Mouse (Mus musculus) heart, embryonic 12.5 days (tissue): Measurements from ENCODE around the gene Med29. TPM values are rescaled to one million over a fixed set of nuclear protein-coding genes. Genes with fewer than 3 reads are reported as not detected.

Experiments used
- ATAC-seq: fragments of 200-750 bp; cut with Nextera tagmentation; 2 replicates; pipeline ENCODE4 v1.8.0; 2017; ENCODE audit warnings: moderate TSS enrichment, moderate library complexity; ENCODE audit not compliant: insufficient number of reproducible peaks, low FRiP score
- H3K27ac ChIP-seq: fragments of 300-500 bp; sonication (generic); 2 replicates; pipeline ENCODE4 v1.5.1; 2016; ENCODE audit warnings: mild to moderate bottlenecking, moderate library complexity; ENCODE audit not compliant: poor library complexity, severe bottlenecking
- H3K27me3 ChIP-seq: fragments of 300-500 bp; sonication (generic); replicated peaks from 2 replicates; pipeline ENCODE4 v1.6.1; 2016; ENCODE audit warnings: mild to moderate bottlenecking, moderate library complexity
- H3K36me3 ChIP-seq: fragments of 300-500 bp; sonication (generic); 2 replicates; pipeline ENCODE4 v1.6.1; 2016; ENCODE audit warnings: mild to moderate bottlenecking, moderate library complexity
- H3K4me1 ChIP-seq: fragments of 300-500 bp; sonication (generic); replicated peaks from 2 replicates; pipeline ENCODE4 v1.6.1; 2016; ENCODE audit warnings: mild to moderate bottlenecking
- H3K4me2 ChIP-seq: fragments of 300-500 bp; sonication (generic); 2 replicates; pipeline ENCODE4 v1.6.1; 2016; ENCODE audit warnings: mild to moderate bottlenecking, moderate library complexity
- H3K4me3 ChIP-seq: fragments of 300-500 bp; sonication (generic); 2 replicates; pipeline ENCODE4 v1.5.1; 2016; ENCODE audit warnings: mild to moderate bottlenecking
- H3K9ac ChIP-seq: fragments of 300-500 bp; sonication (generic); 2 replicates; pipeline ENCODE4 v1.6.1; 2016; ENCODE audit warnings: mild to moderate bottlenecking, moderate library complexity
- H3K9me3 ChIP-seq: fragments of 300-500 bp; sonication (generic); replicated peaks from 2 replicates; pipeline ENCODE4 v1.6.1; 2016; ENCODE audit warnings: mild to moderate bottlenecking, moderate library complexity
- WGBS: fragments of 180-500 bp; shearing (Covaris S2); methylation state at CpG from one replicate; pipeline ENCODE4 v1.1.7; 2016; 5-methylcytosine and 5-hydroxymethylcytosine counted together
- polyA plus RNA-seq: library from polyadenylated mRNA; unstranded; fragments of >200 nt; fragmentation: Nextera tagmentation; extraction: Ambion mirVana; gene quantifications from 2 replicates; pipeline ENCODE4 v1.2.1, GENCODE M21; 2016

Med29 gene
- polyA plus RNA-seq, 1 experiment from 2014 or later: 46.5 TPM

DNA sequence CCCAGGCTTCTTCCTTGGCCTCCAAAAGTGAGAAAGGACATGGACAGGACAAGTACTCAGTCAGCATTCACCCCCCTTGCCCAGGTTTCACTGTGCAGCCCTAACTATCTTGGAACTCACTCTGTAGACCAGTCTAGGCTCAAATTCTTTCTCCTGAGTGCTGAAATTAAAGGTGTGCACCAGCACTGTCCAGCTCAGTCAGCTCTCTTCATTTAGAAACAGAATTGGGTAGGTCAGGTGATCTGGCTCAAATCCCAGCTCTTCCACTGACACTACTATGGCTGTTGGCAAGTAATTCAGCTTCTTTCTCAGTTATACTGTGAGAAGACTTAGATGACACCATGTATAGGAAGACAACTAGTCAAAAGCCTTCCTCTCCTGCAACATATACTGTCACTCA lies 35.2 kb upstream of the Med29 start:
- peaks cover 16% of the 10 kb centered on the region for H3K36me3 ChIP-seq
- no peak overlapping the region for H3K27ac ChIP-seq
- H3K4me2 ChIP-seq: no peak overlapping the region
- no peak overlapping the region for H3K4me3 ChIP-seq
- peaks cover 24% of the 10 kb centered on the region for H3K4me1 ChIP-seq
- H3K9me3 ChIP-seq: no peaks in the 10 kb centered on the region
- no peak overlapping the region for H3K9ac ChIP-seq
- no peaks in the 10 kb centered on the region for H3K27me3 ChIP-seq
- ATAC-seq: no peak

DNA sequence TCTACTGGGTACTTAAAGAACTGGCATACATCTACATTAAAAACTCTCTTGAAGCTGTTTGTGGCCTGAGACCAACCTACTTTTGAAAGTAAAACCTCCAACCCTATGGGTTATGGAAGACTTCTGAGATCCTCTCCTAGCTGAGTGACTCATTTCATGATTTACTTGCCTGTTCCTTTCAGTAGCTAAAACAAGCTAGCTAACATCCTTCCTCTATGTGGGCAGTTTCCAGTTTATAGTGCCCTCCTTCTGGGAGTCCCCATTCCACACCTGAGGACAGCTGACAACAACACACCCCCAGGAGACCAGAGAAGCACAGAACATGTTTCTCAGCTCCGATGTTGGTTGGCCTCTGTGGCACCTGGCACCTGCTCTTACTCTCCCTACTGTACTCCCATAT lies 30.5 kb upstream of the Med29 start:
- H3K36me3 ChIP-seq: peaks cover 55% of the 10 kb centered on the region
- ATAC-seq: no peak
- 94% methylated on average over 1 of the region's 1 CpGs for WGBS

GRCm38 (mm10) chr7:28419416-28419815 lies 26.9 kb upstream of the Med29 start:
- H3K9ac ChIP-seq: no peak overlapping the region
- ATAC-seq: no peak
- peaks cover 16% of the 10 kb centered on the region for H3K4me1 ChIP-seq
- H3K27me3 ChIP-seq: no peaks in the 10 kb centered on the region
- H3K4me2 ChIP-seq: no peak overlapping the region
- H3K36me3 ChIP-seq: peaks cover 80% of the 10 kb centered on the region
- H3K27ac ChIP-seq: no peak overlapping the region
- WGBS: 98% methylated on average over 2 of the region's 2 CpGs
- no peak overlapping the region for H3K4me3 ChIP-seq
- no peaks in the 10 kb centered on the region for H3K9me3 ChIP-seq

More for the DNA sequence above, 30.5 kb upstream of the Med29 start:
- H3K4me1 ChIP-seq: peaks cover 24% of the 10 kb centered on the region
- H3K4me2 ChIP-seq: no peak overlapping the region
- H3K27me3 ChIP-seq: no peaks in the 10 kb centered on the region
- H3K4me3 ChIP-seq: no peak overlapping the region
- no peaks in the 10 kb centered on the region for H3K9me3 ChIP-seq
- H3K9ac ChIP-seq: no peak overlapping the region
- H3K27ac ChIP-seq: no peak overlapping the region

DNA sequence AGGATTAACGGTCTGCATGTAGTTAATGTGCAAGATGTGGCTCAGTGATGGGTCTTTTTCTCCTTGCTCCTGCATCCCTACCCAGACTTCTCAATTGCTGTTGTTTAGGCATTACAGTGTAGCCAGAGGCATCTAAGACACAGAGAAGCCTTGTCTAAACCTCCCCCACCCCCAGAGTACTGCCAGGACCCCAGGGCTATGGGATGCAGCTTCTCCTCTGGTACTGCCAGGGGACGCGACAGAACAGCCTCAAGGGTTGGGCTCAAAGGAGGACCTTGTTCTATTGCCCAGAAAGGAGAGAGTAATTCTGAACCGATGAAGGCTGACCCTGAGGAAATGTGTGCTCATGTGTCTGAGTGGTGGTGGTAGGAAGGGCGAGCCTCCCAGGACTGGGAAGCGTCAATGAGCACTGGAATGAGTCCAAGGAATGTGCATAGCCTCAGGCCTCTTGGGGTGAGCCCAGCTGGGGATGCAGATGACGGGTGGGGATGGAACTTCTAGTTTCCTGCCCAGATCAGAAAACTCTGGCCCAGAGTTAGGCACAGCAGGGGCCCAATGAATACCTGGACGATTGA lies 25.7 kb upstream of the Med29 start:
- Histone ChIP-seq H3K9me3 (no peaks in the 10 kb centered on the region), H3K36me3 (peaks cover 86% of the 10 kb centered on the region), H3K4me3 (no peak overlapping the region), H3K27me3 (no peaks in the 10 kb centered on the region), H3K4me1 (peaks cover 13% of the 10 kb centered on the region), H3K27ac (no peak overlapping the region), H3K4me2 (no peak overlapping the region), H3K9ac (no peak overlapping the region)
- peak; percentile 68 for ATAC-seq
- 65% methylated on average over 8 of the region's 8 CpGs for WGBS

DNA sequence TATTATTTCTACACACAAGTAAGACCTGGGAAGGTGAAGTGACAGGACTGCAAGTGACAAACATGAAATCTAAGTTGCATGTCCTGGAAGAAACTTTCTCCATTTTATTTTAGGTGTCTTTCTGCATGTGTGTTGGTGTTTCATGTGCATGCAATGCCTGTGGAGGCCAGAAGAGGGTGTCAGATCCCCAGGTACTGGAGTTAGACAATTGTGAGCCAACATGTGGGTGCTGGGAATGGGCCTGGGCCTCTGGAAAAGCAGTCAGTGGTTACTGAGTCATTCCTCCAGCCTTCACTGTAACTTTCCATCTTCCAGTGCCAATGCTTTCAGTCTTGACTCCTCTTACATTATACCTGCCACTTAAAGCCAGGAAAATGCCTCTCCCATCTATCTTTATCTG lies 24.9 kb upstream of the Med29 start:
- Histone ChIP-seq H3K27me3 (no peaks in the 10 kb centered on the region), H3K36me3 (peaks cover 86% of the 10 kb centered on the region), H3K4me3 (no peak overlapping the region), H3K9ac (no peak overlapping the region), H3K9me3 (no peaks in the 10 kb centered on the region), H3K4me2 (no peak overlapping the region), H3K27ac (no peak overlapping the region), H3K4me1 (peaks cover 13% of the 10 kb centered on the region)
- ATAC-seq: no peak

GRCm38 (mm10) chr7:28412826-28413225 lies 20.3 kb upstream of the Med29 start:
- H3K4me1 ChIP-seq: peaks cover 17% of the 10 kb centered on the region
- peaks cover 83% of the 10 kb centered on the region for H3K36me3 ChIP-seq
- H3K9me3 ChIP-seq: no peaks in the 10 kb centered on the region
- H3K27me3 ChIP-seq: no peaks in the 10 kb centered on the region
- WGBS: 74% methylated on average over 4 of the region's 4 CpGs
- no peak overlapping the region for H3K4me2 ChIP-seq
- no peak for ATAC-seq
- no peak overlapping the region for H3K4me3 ChIP-seq
- H3K9ac ChIP-seq: no peak overlapping the region
- H3K27ac ChIP-seq: no peak overlapping the region

GRCm38 (mm10) chr7:28410841-28411475 lies 18.4 kb upstream of the Med29 start:
- WGBS: 72% methylated on average over 3 of the region's 3 CpGs
- ATAC-seq: no peak
- Histone ChIP-seq H3K4me2 (no peak overlapping the region), H3K4me1 (peaks cover 17% of the 10 kb centered on the region), H3K4me3 (no peak overlapping the region), H3K9ac (no peak overlapping the region), H3K27me3 (no peaks in the 10 kb centered on the region), H3K27ac (no peak overlapping the region), H3K9me3 (no peaks in the 10 kb centered on the region), H3K36me3 (peaks cover 91% of the 10 kb centered on the region)

DNA sequence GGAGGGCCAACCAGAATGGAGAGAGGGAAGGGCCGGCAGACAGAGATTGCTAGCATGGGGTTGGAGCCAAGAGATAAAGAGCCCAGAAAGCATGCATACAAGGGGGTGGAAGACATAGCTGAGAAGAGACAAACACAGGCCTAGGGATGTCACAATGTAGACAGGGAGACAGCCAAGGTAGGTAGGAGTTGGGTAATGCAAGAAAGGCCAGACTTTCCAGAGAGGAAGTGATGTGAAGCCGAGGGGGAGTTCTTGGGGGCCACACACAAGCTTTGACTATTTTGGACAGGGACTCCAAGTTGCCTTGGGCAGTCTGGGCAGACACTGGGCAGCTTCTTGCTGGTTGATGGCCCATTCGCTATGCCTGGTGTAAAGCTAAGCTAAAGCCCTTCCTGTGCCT lies 9.4 kb upstream of the Med29 start:
- Histone ChIP-seq H3K9ac (no peak overlapping the region), H3K4me1 (no peaks in the 10 kb centered on the region), H3K36me3 (peaks cover 94% of the 10 kb centered on the region), H3K27ac (no peak overlapping the region), H3K27me3 (no peaks in the 10 kb centered on the region), H3K4me2 (no peak overlapping the region), H3K4me3 (no peak overlapping the region), H3K9me3 (no peaks in the 10 kb centered on the region)
- WGBS: 65% methylated on average over 3 of the region's 3 CpGs
- ATAC-seq: no peak

- Histone ChIP-seq H3K27me3 (no peaks in the 10 kb centered on the region), H3K4me3 (no peak overlapping the region), H3K4me2 (no peak overlapping the region), H3K9me3 (no peaks in the 10 kb centered on the region), H3K36me3 (peaks cover 94% of the 10 kb centered on the region), H3K9ac (no peak overlapping the region), H3K4me1 (no peaks in the 10 kb centered on the region), H3K27ac (no peak overlapping the region)
- no peak for ATAC-seq
- 89% methylated on average over 1 of the region's 1 CpGs for WGBS
Observed at GRCm38 (mm10) chr7:28401030-28401429, 8.5 kb upstream of the Med29 start.

DNA sequence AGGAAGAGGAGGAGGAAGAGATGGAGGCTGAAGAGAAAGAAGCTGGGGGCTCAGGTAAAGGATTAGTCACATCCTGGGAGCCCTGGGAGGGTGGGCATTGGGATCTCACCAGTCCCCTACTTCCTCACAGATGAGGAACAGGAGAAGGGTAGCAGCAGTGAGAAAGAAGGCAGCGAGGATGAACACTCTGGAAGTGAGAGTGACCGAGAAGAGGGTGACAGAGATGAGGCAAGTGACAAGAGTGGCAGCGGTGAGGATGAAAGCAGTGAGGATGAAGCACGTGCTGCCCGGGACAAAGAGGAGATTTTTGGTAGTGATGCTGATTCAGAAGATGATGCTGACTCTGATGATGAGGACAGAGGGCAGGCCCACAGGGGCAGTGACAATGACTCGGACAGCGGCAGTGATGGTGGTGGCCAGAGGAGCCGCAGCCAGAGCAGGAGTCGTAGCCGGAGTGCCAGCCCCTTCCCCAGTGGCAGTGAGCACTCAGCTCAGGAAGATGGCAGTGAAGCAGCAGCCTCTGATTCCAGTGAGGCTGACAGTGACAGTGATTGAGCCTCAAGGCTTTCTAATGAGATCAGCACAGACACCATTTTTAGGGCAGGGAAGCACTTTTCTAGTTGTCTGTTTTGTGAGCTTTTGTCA lies 6.3 kb upstream of the Med29 start:
- no peak for ATAC-seq
- H3K9ac ChIP-seq: no peak overlapping the region
- 89% methylated on average over 10 of the region's 10 CpGs for WGBS
- peaks cover 2% of the 10 kb centered on the region for H3K4me1 ChIP-seq
- no peak overlapping the region for H3K4me2 ChIP-seq
- peaks cover 89% of the 10 kb centered on the region for H3K36me3 ChIP-seq
- H3K4me3 ChIP-seq: no peak overlapping the region
- no peaks in the 10 kb centered on the region for H3K27me3 ChIP-seq
- H3K9me3 ChIP-seq: no peaks in the 10 kb centered on the region
- H3K27ac ChIP-seq: no peak overlapping the region

DNA sequence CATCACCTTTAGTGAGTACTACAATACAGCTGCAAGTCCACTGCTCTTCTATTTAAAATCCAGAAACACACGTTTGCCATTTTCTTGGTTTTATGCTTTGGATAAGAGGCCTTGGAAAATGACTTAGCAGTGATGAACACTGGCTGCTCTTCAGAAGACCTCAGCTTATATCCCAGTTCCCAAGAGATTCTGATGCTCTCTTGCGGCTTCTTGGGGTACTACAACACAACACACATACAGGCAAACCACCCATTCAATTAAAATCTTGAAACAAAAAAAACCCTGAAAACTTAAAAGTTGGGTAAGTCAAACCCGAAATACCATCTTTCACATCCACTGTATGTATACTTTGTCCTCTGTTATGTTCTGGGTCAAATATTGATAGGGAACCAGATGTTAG lies 5.5 kb upstream of the Med29 start:
- Histone ChIP-seq H3K27me3 (no peaks in the 10 kb centered on the region), H3K9ac (no peak overlapping the region), H3K36me3 (peaks cover 81% of the 10 kb centered on the region), H3K27ac (no peak overlapping the region), H3K9me3 (no peaks in the 10 kb centered on the region), H3K4me2 (no peak overlapping the region), H3K4me1 (peaks cover 8% of the 10 kb centered on the region), H3K4me3 (no peak overlapping the region)
- ATAC-seq: no peak
- 55% methylated on average over 3 of the region's 3 CpGs for WGBS
